Mouse (Mus musculus) midbrain, embryonic 10.5 days (tissue): ENCODE measurements around the gene Pan3. TPM values are rescaled to one million over a fixed set of nuclear protein-coding genes. Genes with fewer than 3 reads are reported as not detected.
"Not testable (repeated sequence)": the region's sequence is repeated elsewhere in the genome, so short reads cannot be mapped to it uniquely, and the experiment has no call there.

Experiments used
- DNase-seq: peaks from one replicate; pipeline ENCODE4 v3.0.0-alpha.2; 2017; ENCODE audit warnings: low spot score
- H3K27ac ChIP-seq: fragments of 300-500 bp; sonication (generic); replicated peaks from 2 replicates; pipeline ENCODE4 v1.5.1; 2016; ENCODE audit warnings: mild to moderate bottlenecking
- H3K27me3 ChIP-seq: fragments of 300-500 bp; sonication (generic); 2 replicates; pipeline ENCODE4 v1.6.1; 2016; ENCODE audit warnings: low read depth, mild to moderate bottlenecking; ENCODE audit not compliant: poor library complexity, severe bottlenecking
- H3K36me3 ChIP-seq: fragments of 300-500 bp; sonication (generic); 2 replicates; pipeline ENCODE4 v1.6.1; 2016; ENCODE audit warnings: mild to moderate bottlenecking, moderate library complexity
- H3K4me1 ChIP-seq: fragments of 300-500 bp; sonication (generic); 2 replicates; pipeline ENCODE4 v1.6.1; 2016
- H3K4me3 ChIP-seq: fragments of 300-500 bp; sonication (generic); 2 replicates; pipeline ENCODE4 v1.5.1; 2016; ENCODE audit warnings: mild to moderate bottlenecking, moderate library complexity
- H3K9me3 ChIP-seq: fragments of 300-500 bp; sonication (generic); replicated peaks from 2 replicates; pipeline ENCODE4 v1.6.1; 2016; ENCODE audit warnings: mild to moderate bottlenecking
- WGBS: fragments of 180-500 bp; shearing (Covaris S2); methylation state at CpG from one replicate; pipeline ENCODE4 v1.1.7; 2016; 5-methylcytosine and 5-hydroxymethylcytosine counted together
- polyA plus RNA-seq: library from polyadenylated mRNA; unstranded; fragments of >200 nt; fragmentation: Nextera tagmentation; extraction: Ambion mirVana; gene quantifications from 2 replicates; pipeline ENCODE4 v1.2.1, GENCODE M21; 2016

Gene Pan3
- polyA plus RNA-seq, 1 experiment from 2014 or later = 46.8 TPM

- no peak overlapping the region for H3K27ac ChIP-seq
- peaks cover 87% of the 10 kb centered on the region for H3K36me3 ChIP-seq
- H3K9me3 ChIP-seq = no peaks in the 10 kb centered on the region
- 77% methylated on average over 11 of the region's 11 CpGs for WGBS
- no peak for DNase-seq
- H3K4me3 ChIP-seq = no peak overlapping the region
- H3K27me3 ChIP-seq = no peaks in the 10 kb centered on the region
- H3K4me1 ChIP-seq = no peaks in the 10 kb centered on the region
Observed at GRCm38 (mm10) chr5:147545731-147546241, 115.8 kb downstream of the Pan3 start.

- H3K4me1 ChIP-seq = no peaks in the 10 kb centered on the region
- WGBS = 90% methylated on average over 12 of the region's 12 CpGs
- H3K9me3 ChIP-seq = no peaks in the 10 kb centered on the region
- no peaks in the 10 kb centered on the region for H3K27me3 ChIP-seq
- H3K27ac ChIP-seq = no peak overlapping the region
- no peak for DNase-seq
- H3K36me3 ChIP-seq = peaks cover 66% of the 10 kb centered on the region
- no peak overlapping the region for H3K4me3 ChIP-seq
Observed at GRCm38 (mm10) chr5:147549016-147549755, 119.2 kb downstream of the Pan3 start.

- H3K27me3 ChIP-seq = no peaks in the 10 kb centered on the region
- no peak overlapping the region for H3K4me3 ChIP-seq
- H3K36me3 ChIP-seq = peaks cover 40% of the 10 kb centered on the region
- DNase-seq = no peak
- no peaks in the 10 kb centered on the region for H3K9me3 ChIP-seq
- 88% methylated on average over 13 of the region's 13 CpGs for WGBS
- H3K27ac ChIP-seq = no peak overlapping the region
- no peaks in the 10 kb centered on the region for H3K4me1 ChIP-seq
Observed at GRCm38 (mm10) chr5:147551879-147552627, 122.1 kb downstream of the Pan3 start.

- not testable (repeated sequence) for H3K9me3 ChIP-seq, H3K36me3 ChIP-seq, H3K4me3 ChIP-seq, H3K27me3 ChIP-seq, H3K4me1 ChIP-seq, H3K27ac ChIP-seq, DNase-seq
- WGBS = 85% methylated on average over 6 of the region's 6 CpGs
Observed at GRCm38 (mm10) chr5:147557641-147558040, 127.7 kb downstream of the Pan3 start.

- Histone ChIP-seq H3K27me3 (peaks cover 5% of the 10 kb centered on the region; the same call in 1 of the 2 replicates), H3K27ac (no peak overlapping the region), H3K4me3 (peak overlapping the region; percentile 34), H3K4me1 (peaks cover 11% of the 10 kb centered on the region), H3K36me3 (no peaks in the 10 kb centered on the region), H3K9me3 (no peaks in the 10 kb centered on the region)
- peak; percentile 19 for DNase-seq
- 46% methylated on average over 18 of the region's 18 CpGs for WGBS
Observed at GRCm38 (mm10) chr5:147563511-147564139, 133.7 kb downstream of the Pan3 start.

- Histone ChIP-seq H3K4me1 (peaks cover 11% of the 10 kb centered on the region), H3K9me3 (no peaks in the 10 kb centered on the region), H3K27me3 (peaks cover 5% of the 10 kb centered on the region; the same call in 1 of the 2 replicates), H3K27ac (no peak overlapping the region), H3K36me3 (no peaks in the 10 kb centered on the region), H3K4me3 (peak overlapping the region; percentile 34)
- WGBS = 23% methylated on average over 16 of the region's 16 CpGs
- DNase-seq = no peak
Observed at GRCm38 (mm10) chr5:147564140-147564590, 134.2 kb downstream of the Pan3 start.

GRCm38 (mm10) chr5:147565444-147565843, 135.5 kb downstream of the Pan3 start:
- Histone ChIP-seq H3K9me3 (no peaks in the 10 kb centered on the region), H3K27me3 (peaks cover 5% of the 10 kb centered on the region; the same call in 1 of the 2 replicates), H3K27ac (no peak overlapping the region), H3K4me3 (no peak overlapping the region), H3K36me3 (no peaks in the 10 kb centered on the region), H3K4me1 (peaks cover 11% of the 10 kb centered on the region)
- DNase-seq = no peak
- 90% methylated on average over 7 of the region's 7 CpGs for WGBS

- Histone ChIP-seq H3K27me3 (peaks cover 5% of the 10 kb centered on the region; the same call in 1 of the 2 replicates), H3K4me1 (peaks cover 11% of the 10 kb centered on the region), H3K27ac (no peak overlapping the region), H3K9me3 (no peaks in the 10 kb centered on the region), H3K36me3 (no peaks in the 10 kb centered on the region), H3K4me3 (no peak overlapping the region)
- no peak for DNase-seq
- WGBS = 73% methylated on average over 7 of the region's 7 CpGs
Observed at GRCm38 (mm10) chr5:147566335-147566734, 136.4 kb downstream of the Pan3 start.

GRCm38 (mm10) chr5:147572695-147573094, 142.7 kb downstream of the Pan3 start:
- Histone ChIP-seq H3K9me3 (no peaks in the 10 kb centered on the region), H3K4me1 (no peaks in the 10 kb centered on the region), H3K36me3 (no peaks in the 10 kb centered on the region), H3K27ac (no peak overlapping the region), H3K27me3 (no peaks in the 10 kb centered on the region), H3K4me3 (no peak overlapping the region)
- 85% methylated on average over 7 of the region's 7 CpGs for WGBS
- no peak for DNase-seq

- Histone ChIP-seq H3K4me3 (no peak overlapping the region), H3K4me1 (no peaks in the 10 kb centered on the region), H3K27ac (no peak overlapping the region), H3K36me3 (no peaks in the 10 kb centered on the region), H3K9me3 (no peaks in the 10 kb centered on the region), H3K27me3 (no peaks in the 10 kb centered on the region)
- DNase-seq = no peak
- 88% methylated on average over 1 of the region's 1 CpGs for WGBS
Observed at GRCm38 (mm10) chr5:147573555-147573954, 143.6 kb downstream of the Pan3 start.

- Histone ChIP-seq H3K27ac (no peak overlapping the region), H3K4me1 (no peaks in the 10 kb centered on the region), H3K4me3 (no peak overlapping the region), H3K27me3 (no peaks in the 10 kb centered on the region), H3K36me3 (no peaks in the 10 kb centered on the region), H3K9me3 (no peaks in the 10 kb centered on the region)
- 64% methylated on average over 8 of the region's 8 CpGs for WGBS
- DNase-seq = no peak
Observed at GRCm38 (mm10) chr5:147574517-147574916, 144.6 kb downstream of the Pan3 start.

- no peak overlapping the region for H3K4me3 ChIP-seq
- DNase-seq = no peak
- H3K27ac ChIP-seq = no peak overlapping the region
- no peaks in the 10 kb centered on the region for H3K4me1 ChIP-seq
- no peaks in the 10 kb centered on the region for H3K36me3 ChIP-seq
- no peaks in the 10 kb centered on the region for H3K27me3 ChIP-seq
- 81% methylated on average over 6 of the region's 6 CpGs for whole genome bisulfite sequencing
- no peaks in the 10 kb centered on the region for H3K9me3 ChIP-seq
Observed at GRCm38 (mm10) chr5:147577003-147577402, 147.0 kb downstream of the Pan3 start.
